Mouse (Mus musculus) lung, postnatal 0 days (tissue): ENCODE data around the gene Mef2c.

Experiments used
- CTCF ChIP-seq: IDR thresholded peaks from 2 replicates; pipeline ENCODE4 v1.5.1; 2016; ENCODE audit warnings: antibody characterized with exemption, mild to moderate bottlenecking
- EP300 ChIP-seq: IDR thresholded peaks from 2 replicates; pipeline ENCODE4 v1.6.1; 2016; ENCODE audit warnings: antibody characterized with exemption, mild to moderate bottlenecking, control low read depth

DNA sequence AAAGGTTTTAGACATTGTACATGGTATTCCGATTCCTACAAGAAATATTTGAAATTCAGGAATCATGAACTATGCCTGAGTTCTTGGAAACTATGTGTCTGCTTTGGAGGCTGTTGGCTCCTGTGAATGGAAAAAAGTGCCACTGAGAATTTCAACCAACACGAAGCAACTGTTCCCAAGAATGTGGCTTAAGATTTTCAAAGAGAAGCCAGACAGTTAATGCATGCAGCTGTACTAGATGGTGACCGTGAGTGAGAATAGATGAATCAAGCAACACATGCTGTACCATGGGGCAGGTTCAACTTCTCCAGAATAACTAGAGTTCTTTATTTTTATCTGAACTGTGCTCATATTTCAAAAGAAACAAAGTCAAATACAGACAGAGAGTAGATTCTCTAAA is 23.4 kb upstream of the Mef2c start:
- TF ChIP-seq CTCF (no peak), EP300 (no peak)
